Mouse (Mus musculus): Measurements from ENCODE around the gene Btrc.

DNA sequence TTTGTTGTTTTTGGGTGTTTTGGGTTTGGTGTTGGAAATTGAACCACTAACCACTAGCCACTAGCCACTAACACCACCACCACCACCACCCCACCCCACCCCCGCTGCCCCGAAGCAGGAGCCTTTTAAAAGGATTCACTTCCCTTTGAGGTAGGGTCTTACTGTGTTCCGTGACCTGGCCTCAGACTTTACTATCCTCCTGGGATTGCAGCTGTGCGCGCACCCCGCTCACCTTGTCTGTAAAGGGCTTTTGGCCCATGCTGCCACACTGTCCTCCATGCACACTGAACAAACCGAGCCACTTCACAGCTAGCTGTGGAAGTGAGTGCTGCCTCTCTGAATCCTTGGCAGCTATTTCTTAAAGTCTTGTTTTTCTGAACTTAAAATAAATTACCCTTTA lies 141.9 kb downstream of the Btrc start:
- no peak for TF ChIP-seq CTCF (IDR thresholded peaks at IDR 0.05)
- no peak for TF ChIP-seq POLR2A (IDR thresholded peaks at IDR 0.05; ENCODE audit: insufficient read depth, low read depth, low read length)

Data from heart, adult 2 months (tissue).